Mouse (Mus musculus): ENCODE measurements at regions not wholly inside any gene's neighbourhood (a gene's known extent, or its start where the extent isn't known, plus 50 kb on each side); places are given as distances from the start of the nearest gene placed in this dataset.

DNA sequence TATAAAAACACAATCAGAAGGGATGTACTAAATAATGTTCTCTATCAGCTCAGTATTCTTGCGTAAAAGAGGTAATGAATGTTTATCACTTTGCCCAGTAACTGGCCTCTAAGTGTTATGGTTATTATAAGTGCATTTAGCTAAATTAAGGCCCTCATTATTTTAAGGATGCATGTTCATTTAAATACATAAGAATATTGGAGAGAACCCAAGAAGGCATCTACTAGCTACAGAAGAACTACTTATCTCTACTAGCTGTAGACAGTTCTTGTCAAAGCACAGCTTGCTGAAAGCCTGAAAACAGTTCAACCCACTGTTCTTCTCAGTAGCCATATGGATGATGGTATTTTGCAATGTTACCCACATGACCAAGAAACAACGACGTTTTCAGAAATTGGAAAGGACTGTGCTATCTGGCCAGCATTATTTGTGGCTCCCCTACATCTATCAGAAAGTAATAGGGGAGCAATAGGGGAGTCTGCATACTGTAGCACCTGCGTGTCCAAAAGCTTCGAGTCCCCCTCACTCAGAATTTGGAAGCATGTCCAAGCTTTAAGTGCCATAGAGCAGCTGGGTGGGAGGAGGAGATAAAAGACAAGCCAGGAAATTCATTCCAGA is 637.6 kb downstream of the Stpg2 start:
- ATAC-seq (ENCODE audit: extremely low read depth, insufficient number of reproducible peaks, low FRiP score, low TSS enrichment) = no peak
- H3K27ac ChIP-seq (replicated peaks) = no peak overlapping the region
- 69% methylated on average over 5 of the region's 5 CpGs for WGBS
- no peaks in the 10 kb centered on the region for H3K36me3 ChIP-seq
- peaks cover 3% of the 10 kb centered on the region; the same call in 1 of the 2 replicates for H3K9me3 ChIP-seq
- 0 out of 2 replicates have a peak, but pooled peaks cover 3% of the 10 kb centered on the region for H3K4me1 ChIP-seq
- H3K27me3 ChIP-seq (replicated peaks) = no peaks in the 10 kb centered on the region
- no peak overlapping the region for H3K4me2 ChIP-seq
- H3K4me3 ChIP-seq = no peak overlapping the region
- H3K9ac ChIP-seq = no peak overlapping the region

DNA sequence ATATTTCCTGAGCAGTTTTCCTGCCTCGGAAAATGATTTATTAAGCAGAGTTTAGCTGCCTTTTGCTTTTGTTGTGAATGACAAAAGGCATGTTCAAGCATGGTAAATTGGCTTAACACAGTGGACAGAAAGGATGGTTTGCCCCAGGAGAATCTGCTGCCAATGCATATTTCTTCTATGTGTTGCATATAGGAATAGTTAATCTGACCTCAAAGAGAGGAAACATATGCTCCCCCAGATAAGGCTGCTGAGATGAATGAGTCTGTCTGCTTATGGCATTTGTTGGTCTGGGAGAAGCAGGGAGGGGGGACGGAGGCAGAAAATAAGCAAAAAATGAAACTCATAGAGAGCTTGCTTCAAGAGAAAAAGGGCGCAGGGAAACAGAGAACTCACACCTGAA is 638.9 kb downstream of the Stpg2 start:
- H3K36me3 ChIP-seq = no peaks in the 10 kb centered on the region
- 52% methylated on average over 3 of the region's 3 CpGs for WGBS
- peaks cover 3% of the 10 kb centered on the region; the same call in 1 of the 2 replicates for H3K9me3 ChIP-seq
- no peak overlapping the region for H3K4me3 ChIP-seq
- no peak overlapping the region for H3K27ac ChIP-seq (replicated peaks)
- no peak overlapping the region for H3K9ac ChIP-seq
- H3K4me1 ChIP-seq = 0 out of 2 replicates have a peak, but pooled peaks cover 3% of the 10 kb centered on the region
- no peak for ATAC-seq (ENCODE audit: extremely low read depth, insufficient number of reproducible peaks, low FRiP score, low TSS enrichment)
- no peak overlapping the region for H3K4me2 ChIP-seq
- no peaks in the 10 kb centered on the region for H3K27me3 ChIP-seq (replicated peaks)

DNA sequence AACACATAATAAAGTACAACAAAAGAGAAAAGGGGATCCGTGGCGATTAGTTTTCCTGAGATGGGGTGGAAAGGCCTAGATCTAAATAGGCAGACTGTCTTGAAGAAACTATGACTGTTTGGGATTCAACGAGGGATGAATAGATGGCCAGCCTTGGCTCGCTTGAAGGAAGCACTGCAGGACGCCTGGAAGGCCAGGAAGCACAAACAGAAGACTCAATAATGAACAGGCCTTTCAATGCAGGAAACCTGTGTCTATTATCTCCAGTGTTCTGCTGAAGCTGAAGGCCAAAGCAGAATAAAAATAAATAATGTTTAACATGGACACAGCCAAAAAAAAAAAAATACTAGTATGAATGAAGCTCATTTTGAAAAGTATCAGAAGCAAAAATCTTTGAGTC is 642.3 kb downstream of the Stpg2 start:
- no peaks in the 10 kb centered on the region for H3K36me3 ChIP-seq
- no peaks in the 10 kb centered on the region for H3K27me3 ChIP-seq (replicated peaks)
- H3K4me3 ChIP-seq = no peak overlapping the region
- H3K9ac ChIP-seq = no peak overlapping the region
- H3K4me1 ChIP-seq = 0 out of 2 replicates have a peak, but pooled peaks cover 3% of the 10 kb centered on the region
- no peak overlapping the region for H3K4me2 ChIP-seq
- no peak for ATAC-seq (ENCODE audit: extremely low read depth, insufficient number of reproducible peaks, low FRiP score, low TSS enrichment)
- H3K27ac ChIP-seq (replicated peaks) = no peak overlapping the region
- peaks cover 3% of the 10 kb centered on the region; the same call in 1 of the 2 replicates for H3K9me3 ChIP-seq
- 60% methylated on average over 5 of the region's 5 CpGs for WGBS

DNA sequence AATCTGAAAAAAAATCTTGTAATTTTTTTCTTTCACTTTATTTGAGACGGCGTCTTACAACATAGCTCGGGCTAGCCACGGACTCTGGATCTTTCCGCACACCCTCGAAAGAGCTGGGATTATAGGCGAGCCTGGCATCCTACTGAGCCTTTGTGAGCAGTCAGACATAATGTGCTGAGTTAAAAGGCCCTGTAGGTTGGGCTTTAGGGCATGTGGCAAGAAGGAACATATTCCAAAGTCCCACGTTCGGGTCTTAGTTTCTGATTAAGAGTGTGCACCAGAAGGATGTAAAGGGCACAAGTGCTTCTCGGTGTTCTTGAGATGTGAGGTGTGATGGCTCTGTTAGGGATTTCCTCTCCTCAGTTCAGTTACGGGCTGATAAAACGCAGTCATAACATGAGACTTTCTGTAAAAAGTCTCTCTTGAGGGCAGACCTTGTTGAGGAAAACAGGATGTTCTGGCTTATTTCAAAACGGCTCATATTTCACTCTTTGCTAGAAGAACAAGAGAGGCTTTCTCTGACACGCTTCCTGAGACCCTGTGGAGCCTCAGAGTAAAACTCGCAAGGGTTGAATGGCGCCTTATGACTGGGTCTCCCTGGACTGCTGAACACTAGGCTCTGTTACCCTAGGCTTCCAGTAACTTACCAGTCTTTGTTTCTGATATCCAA is 654.6 kb downstream of the Stpg2 start:
- WGBS = 54% methylated on average over 16 of the region's 16 CpGs
- H3K4me1 ChIP-seq = peaks cover 8% of the 10 kb centered on the region
- no peaks in the 10 kb centered on the region for H3K27me3 ChIP-seq (replicated peaks)
- no peaks in the 10 kb centered on the region for H3K9me3 ChIP-seq
- ATAC-seq (ENCODE audit: extremely low read depth, insufficient number of reproducible peaks, low FRiP score, low TSS enrichment) = peak; percentile 31; the same call in 1 of the 2 replicates
- H3K27ac ChIP-seq (replicated peaks) = peak overlapping the region; percentile 74
- H3K9ac ChIP-seq = no peak overlapping the region
- H3K4me2 ChIP-seq = peak overlapping the region; percentile 7; the same call in 1 of the 2 replicates
- H3K36me3 ChIP-seq = no peaks in the 10 kb centered on the region
- H3K4me3 ChIP-seq = no peak overlapping the region

DNA sequence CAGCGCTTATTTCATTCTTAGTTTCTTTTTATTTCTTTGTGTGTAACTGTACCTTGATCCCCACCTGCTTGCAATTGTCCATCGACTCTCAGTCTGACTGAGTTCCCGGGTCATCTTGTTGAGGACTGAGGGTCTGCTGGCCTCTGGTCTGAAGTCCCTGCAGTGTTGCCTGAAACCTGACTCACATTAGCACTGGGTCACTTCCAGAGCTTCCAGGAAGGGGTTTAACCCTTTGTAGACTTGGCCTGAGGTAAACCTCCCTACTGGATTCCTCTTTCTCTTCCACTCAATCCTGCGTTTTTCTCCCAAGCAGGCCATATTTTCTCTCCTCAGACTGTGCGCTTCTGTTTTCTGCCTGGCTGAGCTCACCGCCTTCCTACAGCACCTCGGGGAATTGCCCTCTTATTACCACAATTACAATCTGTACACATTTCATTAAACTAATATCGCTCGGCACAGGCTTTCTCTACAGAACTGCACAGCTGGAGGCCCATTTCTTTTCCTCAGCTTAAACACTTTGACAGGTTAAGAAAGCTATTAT is 655.4 kb downstream of the Stpg2 start:
- Histone ChIP-seq H3K9ac (no peak overlapping the region), H3K9me3 (no peaks in the 10 kb centered on the region), H3K27ac (replicated peaks) (peak overlapping the region; percentile 74), H3K4me1 (peaks cover 8% of the 10 kb centered on the region), H3K4me3 (no peak overlapping the region), H3K4me2 (peak overlapping the region; percentile 7; the same call in 1 of the 2 replicates), H3K36me3 (no peaks in the 10 kb centered on the region), H3K27me3 (replicated peaks) (no peaks in the 10 kb centered on the region)
- no peak for ATAC-seq (ENCODE audit: extremely low read depth, insufficient number of reproducible peaks, low FRiP score, low TSS enrichment)
- WGBS = 60% methylated on average over 9 of the region's 9 CpGs

DNA sequence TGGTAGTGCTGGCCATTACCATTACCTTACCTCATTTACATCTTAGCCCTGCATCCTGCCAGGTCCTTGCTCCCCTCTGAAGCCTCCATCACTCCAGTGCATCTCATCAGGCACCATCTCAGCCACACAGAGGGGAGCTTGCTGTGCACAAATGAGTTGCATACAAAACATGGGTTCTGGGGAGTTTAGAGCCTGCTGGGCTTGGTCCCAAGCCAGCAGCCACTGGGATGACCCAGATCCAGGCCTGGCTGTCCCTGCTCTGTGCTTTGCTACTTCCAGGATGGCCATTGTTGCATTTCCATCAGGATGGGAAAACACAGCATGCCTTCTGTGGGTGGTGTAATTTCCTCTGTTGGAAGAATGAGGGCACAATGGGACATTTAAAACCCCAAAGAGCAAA is 660.8 kb downstream of the Stpg2 start:
- Histone ChIP-seq H3K36me3 (no peaks in the 10 kb centered on the region), H3K4me1 (no peaks in the 10 kb centered on the region), H3K27me3 (replicated peaks) (no peaks in the 10 kb centered on the region), H3K9ac (no peak overlapping the region), H3K9me3 (0 out of 2 replicates have a peak, but pooled peaks cover 3% of the 10 kb centered on the region), H3K4me2 (no peak overlapping the region), H3K4me3 (no peak overlapping the region), H3K27ac (replicated peaks) (no peak overlapping the region)
- ATAC-seq (ENCODE audit: extremely low read depth, insufficient number of reproducible peaks, low FRiP score, low TSS enrichment) = no peak

DNA sequence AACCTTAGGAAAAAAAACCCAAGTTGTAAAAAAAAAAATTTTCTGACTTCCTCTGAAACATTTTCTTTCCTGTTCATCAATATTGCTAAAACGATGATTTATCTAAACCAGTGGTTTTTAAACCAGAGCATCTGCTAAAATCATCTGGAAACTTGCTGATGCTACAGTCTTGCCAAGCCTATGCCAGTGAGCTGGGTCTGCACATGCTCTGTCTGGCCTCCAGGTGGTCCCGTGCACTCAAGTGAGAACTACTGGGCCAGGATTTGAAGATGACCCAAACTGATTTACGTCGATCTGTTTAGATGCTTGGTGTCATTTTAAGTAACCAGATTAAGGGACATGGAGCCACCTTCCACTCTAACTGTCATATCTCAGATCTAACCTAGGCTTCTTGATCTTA is 661.5 kb downstream of the Stpg2 start:
- Histone ChIP-seq H3K27ac (replicated peaks) (no peak overlapping the region), H3K9me3 (0 out of 2 replicates have a peak, but pooled peaks cover 3% of the 10 kb centered on the region), H3K4me3 (no peak overlapping the region), H3K27me3 (replicated peaks) (no peaks in the 10 kb centered on the region), H3K4me2 (no peak overlapping the region), H3K4me1 (no peaks in the 10 kb centered on the region), H3K9ac (no peak overlapping the region), H3K36me3 (no peaks in the 10 kb centered on the region)
- no peak for ATAC-seq (ENCODE audit: extremely low read depth, insufficient number of reproducible peaks, low FRiP score, low TSS enrichment)
- WGBS = 75% methylated on average over 4 of the region's 4 CpGs

DNA sequence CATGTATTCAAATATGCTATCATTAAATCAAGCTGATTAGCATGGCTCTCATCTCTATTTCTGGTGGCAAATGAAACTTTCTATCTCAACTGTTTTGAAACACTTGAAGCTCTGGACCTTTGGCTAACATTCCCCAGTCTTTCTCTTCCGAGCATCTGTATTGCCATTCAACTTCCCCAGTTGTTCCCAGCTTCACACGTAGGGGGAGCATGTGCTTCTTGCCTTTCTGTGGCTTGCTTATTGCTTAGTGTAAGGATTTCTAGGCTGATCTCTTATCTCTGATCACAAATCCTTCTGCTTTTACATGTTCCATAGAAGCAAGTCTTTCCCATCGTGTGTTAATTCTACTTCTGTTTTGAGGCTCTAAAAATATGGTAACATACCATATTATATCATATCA is 662.0 kb downstream of the Stpg2 start:
- 0 out of 2 replicates have a peak, but pooled peaks cover 3% of the 10 kb centered on the region for H3K9me3 ChIP-seq
- H3K36me3 ChIP-seq = no peaks in the 10 kb centered on the region
- no peak overlapping the region for H3K4me2 ChIP-seq
- ATAC-seq (ENCODE audit: extremely low read depth, insufficient number of reproducible peaks, low FRiP score, low TSS enrichment) = no peak
- H3K9ac ChIP-seq = no peak overlapping the region
- no peaks in the 10 kb centered on the region for H3K4me1 ChIP-seq
- 68% methylated on average over 3 of the region's 3 CpGs for WGBS
- H3K27ac ChIP-seq (replicated peaks) = no peak overlapping the region
- H3K4me3 ChIP-seq = no peak overlapping the region
- no peaks in the 10 kb centered on the region for H3K27me3 ChIP-seq (replicated peaks)

DNA sequence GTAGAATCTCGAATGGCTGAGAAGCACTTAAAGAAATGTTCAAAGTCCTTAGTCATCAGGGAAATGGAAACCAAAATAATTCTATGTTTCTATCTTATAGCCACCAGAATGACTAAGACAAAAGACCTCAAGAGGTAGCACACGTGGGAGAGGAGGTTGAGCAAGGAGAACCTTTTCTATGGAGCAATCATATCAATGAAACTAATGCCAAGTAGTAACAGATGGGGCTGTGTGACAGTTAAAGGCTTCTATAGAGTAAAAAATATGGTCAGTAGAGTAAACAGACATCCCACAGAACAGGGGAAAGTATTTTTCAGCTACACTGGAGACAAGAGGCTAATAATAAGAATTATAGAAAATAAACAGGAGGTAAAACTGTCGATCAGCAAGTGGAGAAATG is 664.3 kb downstream of the Stpg2 start:
- Histone ChIP-seq H3K4me3 (no peak overlapping the region), H3K27me3 (replicated peaks) (no peaks in the 10 kb centered on the region), H3K27ac (replicated peaks) (no peak overlapping the region), H3K4me1 (no peaks in the 10 kb centered on the region), H3K9me3 (0 out of 2 replicates have a peak, but pooled peaks cover 3% of the 10 kb centered on the region), H3K4me2 (no peak overlapping the region), H3K36me3 (no peaks in the 10 kb centered on the region), H3K9ac (no peak overlapping the region)
- ATAC-seq (ENCODE audit: extremely low read depth, insufficient number of reproducible peaks, low FRiP score, low TSS enrichment) = no peak
- WGBS = 67% methylated on average over 3 of the region's 3 CpGs

DNA sequence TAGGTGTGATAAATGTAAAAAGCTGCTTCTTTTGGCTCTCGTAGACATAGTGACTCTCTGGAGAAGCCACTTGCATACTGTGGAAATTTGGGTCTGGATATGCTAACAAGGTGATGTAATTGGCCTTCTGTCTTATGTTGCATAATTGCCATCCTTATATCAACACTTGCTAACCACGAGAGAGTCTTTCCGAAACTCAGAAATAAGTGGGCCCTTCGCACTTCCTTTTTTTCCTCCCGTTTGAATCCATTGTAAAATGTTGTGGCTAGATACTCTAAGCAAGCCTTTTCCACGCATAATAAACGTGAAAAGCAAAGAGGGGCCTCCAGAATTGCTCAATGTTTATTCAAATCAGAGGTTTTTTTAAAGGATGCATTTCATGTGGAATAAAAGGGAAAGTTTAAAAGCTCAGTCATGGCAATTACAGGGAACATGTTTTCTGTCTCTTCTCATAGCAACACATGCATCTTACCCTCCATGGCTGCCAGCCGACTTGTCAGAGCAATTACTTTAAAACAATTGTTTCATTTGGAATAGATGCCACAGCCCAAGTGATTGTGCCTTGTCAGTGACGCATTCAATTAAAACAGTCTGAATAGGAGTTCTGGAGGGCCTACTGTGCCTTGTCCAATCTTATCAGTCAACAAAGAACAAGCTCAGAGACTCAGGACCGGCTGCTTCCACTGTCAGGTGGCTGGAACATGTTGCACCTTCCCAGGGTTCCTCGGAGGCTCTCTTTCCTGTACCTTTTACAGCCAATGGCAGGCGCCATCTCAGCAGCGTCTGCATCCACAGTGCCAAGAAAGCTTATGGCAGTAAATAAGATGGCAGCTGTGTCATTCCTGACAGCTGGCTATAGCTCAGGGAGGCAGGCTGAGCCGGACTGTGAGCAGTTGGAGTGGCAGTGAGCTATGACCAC is 680.7 kb downstream of the Stpg2 start:
- Histone ChIP-seq H3K36me3 (no peaks in the 10 kb centered on the region), H3K4me3 (no peak overlapping the region), H3K4me2 (no peak overlapping the region), H3K4me1 (peaks cover 7% of the 10 kb centered on the region; the same call in 1 of the 2 replicates), H3K9me3 (no peaks in the 10 kb centered on the region), H3K27ac (replicated peaks) (no peak overlapping the region), H3K9ac (no peak overlapping the region), H3K27me3 (replicated peaks) (no peaks in the 10 kb centered on the region)
- WGBS = 60% methylated on average over 14 of the region's 14 CpGs
- ATAC-seq (ENCODE audit: extremely low read depth, insufficient number of reproducible peaks, low FRiP score, low TSS enrichment) = no peak

DNA sequence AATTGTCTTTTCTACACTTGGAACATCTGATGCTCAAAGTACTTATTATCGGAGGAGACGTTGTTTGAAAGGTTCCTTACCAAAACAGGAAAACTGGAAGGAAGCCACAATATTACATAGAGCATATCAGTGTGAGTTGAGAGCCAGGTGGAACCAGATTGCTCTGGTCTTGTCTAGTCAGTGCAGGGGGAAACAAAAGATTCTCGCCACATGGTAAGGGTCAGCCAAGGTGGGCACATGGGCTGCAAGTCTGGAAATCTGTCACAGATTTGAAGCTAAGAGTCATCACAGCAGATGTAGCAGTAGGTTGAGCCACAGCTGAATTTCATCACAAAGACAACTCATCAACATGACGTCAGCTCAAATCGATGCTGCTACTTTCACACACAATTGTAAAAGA is 681.8 kb downstream of the Stpg2 start:
- H3K27ac ChIP-seq (replicated peaks) = no peak overlapping the region
- H3K4me2 ChIP-seq = no peak overlapping the region
- 56% methylated on average over 5 of the region's 5 CpGs for WGBS
- H3K4me1 ChIP-seq = peaks cover 7% of the 10 kb centered on the region; the same call in 1 of the 2 replicates
- H3K4me3 ChIP-seq = no peak overlapping the region
- H3K27me3 ChIP-seq (replicated peaks) = no peaks in the 10 kb centered on the region
- ATAC-seq (ENCODE audit: extremely low read depth, insufficient number of reproducible peaks, low FRiP score, low TSS enrichment) = no peak
- no peaks in the 10 kb centered on the region for H3K9me3 ChIP-seq
- H3K9ac ChIP-seq = no peak overlapping the region
- no peaks in the 10 kb centered on the region for H3K36me3 ChIP-seq
